In genomic region chr5:108724006-108724405, GRCm38 (mm10) we compare ENCODE assay signal across 27 mouse cellular contexts. TPM values are rescaled to one million over a fixed set of nuclear protein-coding genes. Genes with fewer than 3 reads are reported as not detected.
DNase-seq lines count a peak whose midpoint lies in the region; ATAC-seq and TF ChIP-seq lines count a peak whose summit lies in the region.
"Had no signal": no experiment of that assay in that cellular context is flagged by ENCODE, and none has a peak within 500 bp of the region (broad histone marks: within the 10 kb centered on the region; RNA-seq: fewer than 3 reads in every experiment).

No protein-coding gene starts in this region.

- H3K36me3 ChIP-seq in lung, postnatal 0 days (ENCODE audit: insufficient read depth, low read length): no peaks in the 10 kb centered on the region
- H3K36me3 ChIP-seq in C2C12 (ENCODE audit: control insufficient read depth, insufficient read depth): no peaks in the 10 kb centered on the region
- H3K36me3 ChIP-seq in stomach, postnatal 0 days (ENCODE audit: control insufficient read depth, insufficient read depth, low read length): no peaks in the 10 kb centered on the region
- no peaks in the 10 kb centered on the region for H3K36me3 ChIP-seq in heart, embryonic 10.5 days
- H3K36me3 ChIP-seq: embryonic facial prominence, embryonic 13.5 days; forebrain, embryonic 10.5 days; hindbrain, embryonic 12.5 days; midbrain, embryonic 10.5 days had no signal

- TF ChIP-seq CTCF in lung, postnatal 0 days (IDR thresholded peaks at IDR 0.05): no peak
- no peak for TF ChIP-seq CTCF in C2C12 (IDR thresholded peaks at IDR 0.05; ENCODE audit: control insufficient read depth, insufficient read depth, insufficient read length)
- no peak for TF ChIP-seq CTCF in stomach, postnatal 0 days (IDR thresholded peaks at IDR 0.05; ENCODE audit: low read depth)

- H3K79me3 ChIP-seq in C2C12 (ENCODE audit: low read depth): no peaks in the 10 kb centered on the region

- whole genome bisulfite sequencing in lung, postnatal 0 days: 32% methylated on average over 2 of the region's 2 CpGs
- 41% methylated on average over 2 of the region's 2 CpGs for WGBS in stomach, postnatal 0 days
- WGBS in heart, embryonic 10.5 days: 42% methylated on average over 2 of the region's 2 CpGs

- H3ac ChIP-seq in C2C12 (ENCODE audit: control insufficient read depth, insufficient read length, low read depth): no peak overlapping the region

- TF ChIP-seq EP300 in lung, postnatal 0 days (IDR thresholded peaks at IDR 0.05): no peak
- TF ChIP-seq EP300 in stomach, postnatal 0 days (optimal IDR thresholded peaks at IDR 0.05): no peak

- H3K4me3 ChIP-seq in lung, postnatal 0 days (ENCODE audit: low read depth, low read length): no peak overlapping the region
- H3K4me3 ChIP-seq in C2C12 (ENCODE audit: insufficient read depth, poor library complexity, severe bottlenecking): no peak overlapping the region
- H3K4me3 ChIP-seq in stomach, postnatal 0 days (ENCODE audit: low read depth, low read length): no peak overlapping the region
- H3K4me3 ChIP-seq in heart, embryonic 10.5 days: no peak overlapping the region
- H3K4me3 ChIP-seq: embryonic facial prominence, embryonic 13.5 days; forebrain, embryonic 10.5 days; hindbrain, embryonic 12.5 days; midbrain, embryonic 10.5 days had no signal

- no peaks in the 10 kb centered on the region for H3K27me3 ChIP-seq in lung, postnatal 0 days (replicated peaks; ENCODE audit: insufficient read depth, low read length)
- H3K27me3 ChIP-seq in C2C12 (ENCODE audit: control insufficient read depth, insufficient read depth, insufficient read length): no peaks in the 10 kb centered on the region
- H3K27me3 ChIP-seq in stomach, postnatal 0 days (ENCODE audit: control insufficient read depth, insufficient read depth, low read length): no peaks in the 10 kb centered on the region
- no peaks in the 10 kb centered on the region for H3K27me3 ChIP-seq in heart, embryonic 10.5 days (ENCODE audit: insufficient read depth, poor library complexity, severe bottlenecking)
- H3K27me3 ChIP-seq: embryonic facial prominence, embryonic 13.5 days; hindbrain, embryonic 12.5 days had no signal

- ATAC-seq in lung, postnatal 0 days: peak; percentile 63
- peak; percentile 49 for ATAC-seq in stomach, postnatal 0 days (ENCODE audit: low FRiP score, low TSS enrichment)
- ATAC-seq: forebrain, postnatal 0 days had no signal

- no peak overlapping the region for H3K27ac ChIP-seq in lung, postnatal 0 days (ENCODE audit: low read length)
- no peak overlapping the region for H3K27ac ChIP-seq in stomach, postnatal 0 days (replicated peaks)
- H3K27ac ChIP-seq in heart, embryonic 10.5 days: no peak overlapping the region
- H3K27ac ChIP-seq: embryonic facial prominence, embryonic 13.5 days; forebrain, embryonic 10.5 days; hindbrain, embryonic 12.5 days; macrophage; midbrain, embryonic 10.5 days had no signal

- no peak overlapping the region for H3K4me2 ChIP-seq in lung, postnatal 0 days (replicated peaks; ENCODE audit: low read depth, low read length)
- H3K4me2 ChIP-seq in stomach, postnatal 0 days (replicated peaks; ENCODE audit: low read depth): no peak overlapping the region
- H3K4me2 ChIP-seq: embryonic facial prominence, embryonic 13.5 days; heart, embryonic 11.5 days; hindbrain, embryonic 12.5 days; liver, embryonic 11.5 days had no signal

- DNase-seq in lung, postnatal 0 days (ENCODE audit: low spot score): peak; percentile 39
- no peak for DNase-seq in lung, postnatal 10 days
- peak; percentile 53 for DNase-seq in adrenal gland, adult 8-10 months
- DNase-seq in stomach, postnatal 0 days (ENCODE audit: low spot score): no peak
- no peak for DNase-seq in cerebellum, adult 18-20 months
- DNase-seq in heart, embryonic 10.5 days (ENCODE audit: low spot score): no peak
- DNase-seq: cerebellum, adult 9-11 months; forebrain, postnatal 0 days; gastrocnemius, postnatal 36 days; heart, postnatal 10 days; kidney, postnatal 4 days; layer of hippocampus, adult 9-11 months; lung, adult 18-20 months; right cerebral cortex, adult 18-20 months; thymus, postnatal 14 days had no signal

- H3K9me3 ChIP-seq in lung, postnatal 0 days (ENCODE audit: low read length): no peaks in the 10 kb centered on the region
- no peaks in the 10 kb centered on the region for H3K9me3 ChIP-seq in stomach, postnatal 0 days (ENCODE audit: control insufficient read depth, low read length)
- H3K9me3 ChIP-seq in heart, embryonic 10.5 days: no peaks in the 10 kb centered on the region
- H3K9me3 ChIP-seq: embryonic facial prominence, embryonic 13.5 days; forebrain, embryonic 10.5 days; hindbrain, embryonic 12.5 days; midbrain, embryonic 10.5 days had no signal

- no peaks in the 10 kb centered on the region for H3K79me2 ChIP-seq in C2C12 (ENCODE audit: control insufficient read depth, insufficient read depth)

- no peak overlapping the region for H3K9ac ChIP-seq in lung, postnatal 0 days (replicated peaks; ENCODE audit: low read depth)
- no peak overlapping the region for H3K9ac ChIP-seq in stomach, postnatal 0 days (ENCODE audit: low read length)
- H3K9ac ChIP-seq: embryonic facial prominence, embryonic 13.5 days; forebrain, postnatal 0 days; hindbrain, embryonic 12.5 days had no signal

- no peaks in the 10 kb centered on the region for H3K4me1 ChIP-seq in lung, postnatal 0 days (ENCODE audit: insufficient read depth, low read depth, low read length)
- H3K4me1 ChIP-seq in stomach, postnatal 0 days (replicated peaks; ENCODE audit: control insufficient read depth, insufficient read depth): no peaks in the 10 kb centered on the region
- H3K4me1 ChIP-seq in heart, embryonic 10.5 days: peaks cover 9% of the 10 kb centered on the region; the same call in 1 of the 2 replicates
- H3K4me1 ChIP-seq: forebrain, embryonic 10.5 days; midbrain, embryonic 10.5 days had no signal

TF ChIP-seq in C2C12, 6 proteins besides CTCF, POLR2A, EP300 and RAD21:
- no peak for TF ChIP-seq USF1 (IDR thresholded peaks at IDR 0.05; ENCODE audit: low read depth)
- TF ChIP-seq FOSL1 (IDR thresholded peaks at IDR 0.05; ENCODE audit: insufficient read depth, low read length, poor library complexity, severe bottlenecking): peak; percentile 14
TF ChIP-seq in C2C12: peak in this region for 1.

RNA-seq across cellular contexts. Expression of gene Fgfrl1, which starts 31.8 kb away (rescaled TPM):
- 15.8 and 17.4 TPM in 2 replicates for polyA plus RNA-seq in lung, postnatal 0 days (2015; fragmentation: Nextera tagmentation; extraction: Ambion mirVana)
- 30.9 TPM for polyA plus RNA-seq in C2C12 (2012; fragmentation: generic; extraction: Trizol)
- total RNA-seq in adrenal gland, adult 8-10 months (2022): 10 to 100 TPM; 29.5 to 52.6 (median 34.7) TPM
- 21.2 and 22.2 TPM in 2 replicates for polyA plus RNA-seq in stomach, postnatal 0 days (2015; fragmentation: Nextera tagmentation; extraction: Ambion mirVana)
- polyA plus RNA-seq in heart, embryonic 10.5 days (2016; fragmentation: Nextera tagmentation; extraction: Ambion mirVana): 29.0 and 31.3 TPM in 2 replicates

RNA-seq across cellular contexts. Expression of gene Slc26a1, which starts 48.6 kb away (rescaled TPM):
- 0.10 and 0.19 TPM in 2 replicates for polyA plus RNA-seq in lung, postnatal 0 days (2015; fragmentation: Nextera tagmentation; extraction: Ambion mirVana)
- polyA plus RNA-seq in C2C12 (2012; fragmentation: generic; extraction: Trizol): 0.11 TPM
- total RNA-seq in adrenal gland, adult 8-10 months (2022): under 1 TPM; 0.14 to 0.46 (median 0.19) TPM
- polyA plus RNA-seq in stomach, postnatal 0 days (2015; fragmentation: Nextera tagmentation; extraction: Ambion mirVana): 0.17 and 0.22 TPM in 2 replicates
- polyA plus RNA-seq in heart, embryonic 10.5 days (2016; fragmentation: Nextera tagmentation; extraction: Ambion mirVana): 0.58 and 0.85 TPM in 2 replicates
- total RNA-seq: gastrocnemius, postnatal 36 days had no signal
- polyA plus RNA-seq: macrophage had no signal

RNA-seq across cellular contexts. Expression of gene Rnf212, which starts 50.8 kb away (rescaled TPM):
- polyA plus RNA-seq in lung, postnatal 0 days (2015; fragmentation: Nextera tagmentation; extraction: Ambion mirVana): not detected in 2 replicates
- not detected for polyA plus RNA-seq in C2C12 (2012; fragmentation: generic; extraction: Trizol)
- total RNA-seq in adrenal gland, adult 8-10 months (2022): not detected
- polyA plus RNA-seq in stomach, postnatal 0 days (2015; fragmentation: Nextera tagmentation; extraction: Ambion mirVana): 0.42 and 0.77 TPM in 2 replicates
- polyA plus RNA-seq in heart, embryonic 10.5 days (2016; fragmentation: Nextera tagmentation; extraction: Ambion mirVana): 1.1 TPM in 2 replicates
- total RNA-seq: CH12.LX; forebrain, postnatal 0 days; gastrocnemius, postnatal 36 days; heart, postnatal 10 days; left cerebral cortex, adult 8-10 months; midbrain, postnatal 0 days had no signal
- polyA plus RNA-seq: embryonic facial prominence, embryonic 13.5 days; forebrain, postnatal 0 days; kidney, embryonic 14.5 days; macrophage; midbrain, postnatal 0 days had no signal

RNA-seq across cellular contexts. Expression of gene Dgkq, which starts 54.5 kb away (rescaled TPM):
- polyA plus RNA-seq in lung, postnatal 0 days (2015; fragmentation: Nextera tagmentation; extraction: Ambion mirVana): 5.9 and 6.3 TPM in 2 replicates
- polyA plus RNA-seq in C2C12 (2012; fragmentation: generic; extraction: Trizol): 4.7 TPM
- total RNA-seq in adrenal gland, adult 8-10 months (2022): 10 to 100 TPM; 15.3 to 39.9 (median 31.0) TPM
- polyA plus RNA-seq in stomach, postnatal 0 days (2015; fragmentation: Nextera tagmentation; extraction: Ambion mirVana): 4.6 and 4.9 TPM in 2 replicates
- 7.9 and 8.5 TPM in 2 replicates for polyA plus RNA-seq in heart, embryonic 10.5 days (2016; fragmentation: Nextera tagmentation; extraction: Ambion mirVana)

Comparison
In these comparisons a context has a peak if more than half of its experiments do, and no peak if none do; other contexts are left out.
1. DNase-seq: peak in lung, postnatal 0 days (single experiment) and adrenal gland, adult 8-10 months (single experiment); none in lung, postnatal 10 days (single experiment), stomach, postnatal 0 days (single experiment), cerebellum, adult 18-20 months (0 of 2) and heart, embryonic 10.5 days (single experiment).